Mouse (Mus musculus): Measurements from ENCODE around the gene Olfr1120.

GRCm38 (mm10) chr2:87354515-87354914 lies at the start of gene Olfr1120:
- no peak for TF ChIP-seq CTCF (IDR thresholded peaks at IDR 0.05; ENCODE audit: insufficient read depth, low read length)
- TF ChIP-seq POLR2A (IDR thresholded peaks at IDR 0.05; ENCODE audit: borderline replicate concordance, extremely low read depth, low read depth, low read length), result no peak
